Mouse (Mus musculus) hindbrain, embryonic 11.5 days (tissue): ENCODE data around the gene Elp4. TPM values are rescaled to one million over a fixed set of nuclear protein-coding genes. Genes with fewer than 3 reads are reported as not detected.
A peak's percentile ranks its signal among the peaks of the same experiment; 100 is the strongest.

Source experiments
- ATAC-seq: fragments of 200-750 bp; cut with Nextera tagmentation; 2 replicates; pipeline ENCODE4 v1.8.0; 2017; ENCODE audit warnings: mild to moderate bottlenecking, moderate TSS enrichment, moderate library complexity; ENCODE audit not compliant: low FRiP score
- DNase-seq: peaks from one replicate; pipeline ENCODE4 v3.0.0-alpha.2; 2015; ENCODE audit warnings: low spot score
- H3K27ac ChIP-seq: fragments of 300-500 bp; sonication (generic); 2 replicates; pipeline ENCODE4 v1.5.1; 2014; ENCODE audit warnings: mild to moderate bottlenecking, low read depth, low read length
- H3K27me3 ChIP-seq: fragments of 300-500 bp; sonication (generic); 2 replicates; pipeline ENCODE4 v1.6.1; 2014; ENCODE audit warnings: mild to moderate bottlenecking, low read length, moderate library complexity, mixed read lengths; ENCODE audit not compliant: control insufficient read depth, insufficient read depth
- H3K36me3 ChIP-seq: fragments of 300-500 bp; sonication (generic); 2 replicates; pipeline ENCODE4 v1.6.1; 2014; ENCODE audit warnings: mild to moderate bottlenecking, low read length, moderate library complexity, mixed read lengths; ENCODE audit not compliant: control insufficient read depth, insufficient read depth
- H3K4me1 ChIP-seq: fragments of 300-500 bp; sonication (generic); replicated peaks from 2 replicates; pipeline ENCODE4 v1.6.1; 2014; ENCODE audit warnings: low read length, mixed read lengths; ENCODE audit not compliant: control insufficient read depth, insufficient read depth
- H3K4me2 ChIP-seq: fragments of 300-500 bp; sonication (generic); replicated peaks from 2 replicates; pipeline ENCODE4 v1.6.1; 2014; ENCODE audit warnings: mild to moderate bottlenecking, low read depth, low read length
- H3K4me3 ChIP-seq: fragments of 300-500 bp; sonication (generic); 2 replicates; pipeline ENCODE4 v1.5.1; 2014; ENCODE audit warnings: low read depth, low read length
- H3K9ac ChIP-seq: fragments of 300-500 bp; sonication (generic); 2 replicates; pipeline ENCODE4 v1.6.1; 2014; ENCODE audit warnings: low read depth, low read length
- H3K9me3 ChIP-seq: fragments of 300-500 bp; sonication (generic); 2 replicates; pipeline ENCODE4 v1.6.1; 2016; ENCODE audit warnings: low read length; ENCODE audit not compliant: control insufficient read depth
- WGBS: fragments of 180-500 bp; shearing (Covaris S2); extraction: QIAGEN DNeasy Blood & Tissue Kit; methylation state at CpG from one replicate; pipeline ENCODE4 v1.1.7; 2014; 5-methylcytosine and 5-hydroxymethylcytosine counted together
- polyA plus RNA-seq: library from polyadenylated mRNA; unstranded; fragments of >200 nt; fragmentation: Nextera tagmentation; extraction: Ambion mirVana; gene quantifications from 2 replicates; pipeline ENCODE4 v1.2.1, GENCODE M21; 2014

Gene Elp4
- polyA plus RNA-seq, 1 experiment from 2014 or later = 61.9 TPM

DNA sequence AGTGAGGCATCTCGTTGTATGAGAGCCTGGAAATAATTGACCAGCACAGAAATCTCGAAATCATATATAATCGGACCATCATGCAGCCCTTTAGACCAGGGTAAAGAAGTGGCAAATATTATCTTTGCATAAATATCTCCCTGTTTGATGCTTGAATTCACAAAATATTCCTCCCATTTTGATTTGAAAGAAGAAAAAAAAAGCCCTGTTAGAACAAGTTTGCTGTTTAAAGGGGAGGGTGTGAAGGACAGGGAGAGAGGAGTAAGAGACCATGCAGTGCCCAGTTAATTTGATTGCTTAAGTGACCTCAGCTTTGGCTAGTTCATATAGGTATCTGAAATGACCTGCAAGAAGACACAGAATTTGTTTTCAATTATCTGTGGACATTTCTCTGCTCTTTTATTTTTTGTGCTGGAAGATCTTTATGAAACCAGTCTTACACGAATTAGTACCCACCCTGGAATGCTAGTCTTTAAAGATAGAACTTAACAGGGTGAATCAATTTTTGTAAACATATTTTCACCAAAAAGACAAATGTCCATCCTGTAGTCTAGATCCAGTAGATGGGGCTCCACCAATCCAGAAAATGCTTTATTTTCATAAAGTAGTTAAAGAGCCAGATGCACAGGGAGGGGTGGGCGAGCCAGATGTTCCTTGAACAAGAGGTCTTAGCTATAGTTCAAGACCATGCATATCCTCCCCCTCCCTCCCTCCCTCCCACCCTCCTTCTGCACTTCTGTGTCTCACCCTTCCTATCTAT is 238.7 kb downstream of the Elp4 start:
- DNase-seq = peak; percentile 19
- Histone ChIP-seq H3K4me3 (no peak overlapping the region), H3K27ac (no peak overlapping the region), H3K4me2 (no peak overlapping the region), H3K9me3 (no peaks in the 10 kb centered on the region), H3K9ac (no peak overlapping the region), H3K4me1 (peaks cover 16% of the 10 kb centered on the region), H3K27me3 (peaks cover 83% of the 10 kb centered on the region), H3K36me3 (no peaks in the 10 kb centered on the region)
- ATAC-seq = no peak
- WGBS = 10% methylated on average over 5 of the region's 5 CpGs

DNA sequence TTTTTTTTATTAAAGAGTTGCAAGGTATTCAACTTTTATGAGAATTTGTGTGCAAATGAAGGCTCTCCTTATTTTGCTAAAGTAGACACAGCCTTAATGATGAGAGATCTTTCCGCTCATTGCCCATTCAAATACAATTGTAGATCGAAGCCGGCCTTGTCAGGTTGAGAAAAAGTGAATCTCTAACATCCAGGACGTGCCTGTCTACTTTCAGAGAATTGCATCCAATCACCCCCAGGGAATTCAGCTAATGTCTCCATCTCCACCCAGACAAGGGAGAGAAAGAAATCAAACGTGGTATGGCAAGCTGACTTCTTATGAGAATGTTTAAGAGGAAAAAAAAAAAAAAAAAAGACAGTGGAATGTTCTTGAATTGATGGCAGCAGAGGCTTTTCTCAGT is 239.4 kb downstream of the Elp4 start:
- DNase-seq = peak; percentile 41
- Histone ChIP-seq H3K4me2 (no peak overlapping the region), H3K27ac (no peak overlapping the region), H3K4me1 (peaks cover 14% of the 10 kb centered on the region), H3K9ac (no peak overlapping the region), H3K9me3 (no peaks in the 10 kb centered on the region), H3K36me3 (no peaks in the 10 kb centered on the region), H3K27me3 (peaks cover 87% of the 10 kb centered on the region), H3K4me3 (no peak overlapping the region)
- 7% methylated on average over 5 of the region's 5 CpGs for WGBS
- no peak for ATAC-seq

DNA sequence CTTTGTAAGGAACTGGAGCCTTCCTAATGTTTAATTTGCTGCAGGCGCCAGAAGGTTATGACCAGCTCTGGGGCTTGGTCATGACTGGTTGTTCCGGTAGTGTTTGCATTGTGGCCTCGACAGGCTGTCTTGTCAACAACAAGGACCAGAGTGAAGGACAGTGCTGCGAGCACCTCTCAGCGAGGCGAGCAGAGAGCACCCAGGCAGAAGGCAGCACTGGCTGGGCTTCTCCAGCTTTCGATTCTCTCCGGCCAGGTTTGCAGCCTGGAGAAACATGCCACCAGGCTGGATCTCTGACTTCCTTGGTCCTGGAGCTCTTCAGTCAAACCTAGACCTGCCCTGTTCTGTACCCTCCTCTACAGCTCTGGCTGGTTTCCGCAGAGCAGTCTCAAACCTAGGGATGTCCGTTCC is 241.3 kb downstream of the Elp4 start:
- H3K4me1 ChIP-seq = peaks cover 7% of the 10 kb centered on the region
- ATAC-seq (no peak), DNase-seq (peak; percentile 48)
- 5% methylated on average over 10 of the region's 10 CpGs for WGBS
- no peak overlapping the region for H3K9ac ChIP-seq
- H3K36me3 ChIP-seq = no peaks in the 10 kb centered on the region
- no peak overlapping the region for H3K27ac ChIP-seq
- H3K27me3 ChIP-seq = peaks cover 88% of the 10 kb centered on the region
- H3K4me2 ChIP-seq = no peak overlapping the region
- no peaks in the 10 kb centered on the region for H3K9me3 ChIP-seq
- H3K4me3 ChIP-seq = no peak overlapping the region

DNA sequence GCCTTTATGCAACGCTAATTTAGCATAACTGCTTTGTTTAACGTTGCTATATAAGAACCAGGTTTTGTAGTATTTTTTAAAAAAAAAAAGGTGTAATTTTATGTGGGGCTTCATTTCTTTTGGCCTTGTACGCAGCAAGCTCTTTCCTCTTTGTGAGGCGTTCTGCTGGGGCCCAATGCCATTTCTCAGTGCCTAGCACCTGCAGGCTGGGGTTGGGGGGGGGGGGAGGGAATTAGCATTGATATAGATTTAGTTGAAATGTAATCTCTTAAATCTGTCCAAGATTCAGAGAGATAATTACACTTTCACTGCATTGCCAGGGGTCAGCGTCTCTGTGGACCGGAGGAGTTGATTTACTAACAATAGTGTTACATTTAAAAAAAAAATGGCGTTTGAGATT is 241.8 kb downstream of the Elp4 start:
- Histone ChIP-seq H3K9me3 (no peaks in the 10 kb centered on the region), H3K4me2 (no peak overlapping the region), H3K9ac (no peak overlapping the region), H3K4me3 (no peak overlapping the region), H3K27me3 (peaks cover 83% of the 10 kb centered on the region), H3K36me3 (no peaks in the 10 kb centered on the region), H3K4me1 (peaks cover 6% of the 10 kb centered on the region), H3K27ac (no peak overlapping the region)
- ATAC-seq = no peak
- whole genome bisulfite sequencing = 2% methylated on average over 7 of the region's 7 CpGs
- no peak for DNase-seq

DNA sequence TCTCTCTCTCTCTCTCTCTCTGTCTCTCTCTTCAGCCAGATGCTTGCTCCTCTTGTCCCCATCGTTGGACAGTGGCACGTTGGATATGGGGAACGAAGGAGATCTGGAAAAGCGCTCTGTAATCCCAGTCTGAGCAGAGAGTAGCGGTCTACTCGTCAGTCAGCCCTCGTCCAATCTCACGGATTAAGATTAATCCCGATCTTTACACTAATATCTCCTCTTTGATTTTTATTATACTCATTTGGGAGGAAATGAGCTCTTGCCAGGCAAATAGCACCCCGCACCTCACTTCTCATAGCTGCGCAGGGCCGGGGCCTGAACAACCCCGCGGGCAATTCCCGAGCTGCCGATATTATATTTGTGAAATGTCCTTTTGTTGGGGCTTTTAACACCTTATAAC is 242.2 kb downstream of the Elp4 start:
- Histone ChIP-seq H3K27ac (no peak overlapping the region), H3K27me3 (peaks cover 83% of the 10 kb centered on the region), H3K4me3 (no peak overlapping the region), H3K36me3 (no peaks in the 10 kb centered on the region), H3K4me2 (no peak overlapping the region), H3K4me1 (peaks cover 6% of the 10 kb centered on the region), H3K9me3 (no peaks in the 10 kb centered on the region), H3K9ac (no peak overlapping the region)
- DNase-seq (peak; percentile 49), ATAC-seq (no peak)
- WGBS = 4% methylated on average over 16 of the region's 16 CpGs

DNA sequence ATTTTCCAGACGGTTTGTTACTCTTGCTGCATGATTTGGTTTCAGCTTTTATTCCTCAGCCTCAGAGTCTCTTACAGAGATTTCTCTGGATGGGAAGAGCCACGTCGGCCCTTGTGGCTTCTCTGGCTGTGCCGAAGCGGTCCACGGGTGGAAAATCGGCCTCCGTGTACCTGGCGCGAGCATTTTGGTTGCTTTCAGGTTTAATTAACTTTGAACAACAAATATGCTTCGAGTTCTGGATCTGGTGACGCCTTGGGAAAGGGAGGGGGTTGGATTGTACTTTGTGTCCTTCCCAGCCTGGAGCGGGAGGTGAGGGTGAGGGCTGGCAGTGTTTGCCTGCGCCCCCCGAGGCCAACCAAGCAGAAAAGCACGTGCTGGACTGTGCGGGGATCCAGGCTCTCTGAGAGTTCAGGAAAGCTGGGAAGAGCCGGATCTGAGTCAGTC is 242.7 kb downstream of the Elp4 start:
- Histone ChIP-seq H3K27ac (no peak overlapping the region), H3K4me3 (no peak overlapping the region), H3K9me3 (no peaks in the 10 kb centered on the region), H3K4me2 (no peak overlapping the region), H3K27me3 (peaks cover 80% of the 10 kb centered on the region), H3K36me3 (no peaks in the 10 kb centered on the region), H3K9ac (no peak overlapping the region), H3K4me1 (peaks cover 1% of the 10 kb centered on the region)
- DNase-seq = peak; percentile 52
- WGBS = 2% methylated on average over 18 of the region's 18 CpGs
- no peak for ATAC-seq

DNA sequence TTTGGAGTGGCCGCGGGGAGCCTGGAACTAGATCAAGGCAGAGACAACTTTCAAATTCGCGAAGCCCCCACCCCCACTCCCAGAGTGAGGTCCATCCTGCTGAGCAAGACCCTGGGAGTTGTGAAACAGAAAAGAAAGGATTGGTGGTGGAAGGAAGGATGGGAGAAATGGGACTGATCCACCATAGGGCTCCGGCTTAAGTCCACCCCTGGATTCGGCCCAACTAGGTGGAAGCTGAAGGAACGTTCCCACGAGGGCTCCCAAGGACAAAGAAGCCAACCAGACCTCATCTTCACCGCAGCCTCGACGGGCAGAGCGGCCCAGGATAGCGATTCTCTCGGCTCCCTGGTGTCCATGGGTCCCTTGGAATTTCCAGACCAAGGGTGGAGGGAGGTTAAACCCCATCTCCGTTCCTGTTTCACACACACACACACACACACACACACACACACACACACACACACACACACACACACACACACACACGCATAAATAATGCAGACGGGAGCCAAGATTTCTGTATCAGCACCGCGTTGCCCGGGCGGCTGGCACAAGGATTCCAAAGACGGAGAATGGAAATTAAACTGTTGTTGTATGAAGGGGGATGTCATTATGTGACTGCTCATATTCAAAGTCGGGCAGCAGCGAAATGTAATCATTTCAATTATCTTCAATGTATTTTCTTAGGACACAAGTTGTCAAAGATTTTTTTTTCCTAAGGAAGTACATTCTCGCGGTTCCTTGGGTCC is 243.3 kb downstream of the Elp4 start:
- H3K4me3 ChIP-seq = peak overlapping the region; percentile 12; the same call in 1 of the 2 replicates
- WGBS = 1% methylated on average over 26 of the region's 26 CpGs
- H3K9ac ChIP-seq = no peak overlapping the region
- peak overlapping the region; percentile 30 for H3K4me2 ChIP-seq
- DNase-seq (peak; percentile 60), ATAC-seq (peak; percentile 25; the same call in 1 of the 2 replicates)
- H3K4me1 ChIP-seq = no peaks in the 10 kb centered on the region
- H3K36me3 ChIP-seq = no peaks in the 10 kb centered on the region
- no peak overlapping the region for H3K27ac ChIP-seq
- peaks cover 77% of the 10 kb centered on the region for H3K27me3 ChIP-seq
- no peaks in the 10 kb centered on the region for H3K9me3 ChIP-seq

DNA sequence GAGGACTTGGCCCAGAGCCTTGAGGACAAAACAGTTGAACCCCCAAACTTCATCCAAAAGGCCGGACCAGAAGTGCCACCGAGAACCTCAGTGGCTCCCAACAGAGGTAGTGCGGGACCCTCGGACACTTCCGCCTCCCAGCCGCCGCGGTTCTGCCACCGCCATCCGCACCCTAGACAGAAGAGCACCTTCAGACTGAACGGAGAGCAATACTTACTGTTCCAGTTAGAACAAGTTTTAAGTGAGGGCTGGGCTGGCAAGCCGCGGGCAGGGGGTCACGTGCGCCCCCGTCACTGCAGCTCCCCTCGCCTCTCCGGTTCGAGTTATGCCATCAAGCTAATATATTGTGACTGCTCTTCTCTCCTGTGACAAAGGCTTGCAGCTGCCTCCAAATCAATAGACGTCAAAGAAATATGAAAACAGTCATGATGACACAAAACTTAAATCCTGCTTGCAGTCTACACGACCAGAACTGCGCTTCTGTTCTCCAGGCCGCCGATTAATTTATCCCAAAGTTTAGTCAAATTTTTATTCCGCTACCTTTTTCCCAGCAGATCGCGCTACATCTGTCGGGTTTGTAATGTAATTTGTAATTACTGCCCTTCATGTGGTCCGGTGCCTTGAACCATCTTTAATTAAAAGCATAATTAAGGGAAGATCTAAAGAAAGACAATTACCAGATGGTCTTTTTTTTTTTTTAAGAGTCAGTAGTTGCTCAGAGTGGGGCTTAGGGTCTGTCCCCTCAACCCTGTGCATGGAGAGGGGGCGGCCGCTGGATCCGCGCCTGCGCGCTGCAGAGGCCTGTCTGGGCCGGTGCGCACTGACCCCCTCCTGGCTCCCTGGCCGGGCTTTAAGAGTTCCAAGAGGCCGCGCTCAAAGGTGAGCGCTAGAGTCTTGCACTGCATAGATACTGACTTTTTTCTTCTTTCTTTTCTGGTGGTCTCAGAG is 244.2 kb downstream of the Elp4 start:
- Histone ChIP-seq H3K36me3 (no peaks in the 10 kb centered on the region), H3K27me3 (peaks cover 74% of the 10 kb centered on the region), H3K9ac (no peak overlapping the region), H3K9me3 (no peaks in the 10 kb centered on the region), H3K4me3 (peak overlapping the region; percentile 12; the same call in 1 of the 2 replicates), H3K4me1 (no peaks in the 10 kb centered on the region), H3K27ac (no peak overlapping the region), H3K4me2 (peak overlapping the region; percentile 30)
- ATAC-seq (peak; percentile 71; the same call in 1 of the 2 replicates), DNase-seq (peak; percentile 66)
- under 1% methylated on average over 41 of the region's 41 CpGs for WGBS
